Mouse (Mus musculus): Measurements from ENCODE around the gene Pdzd2. TPM values are rescaled to one million over a fixed set of nuclear protein-coding genes. Genes with fewer than 3 reads are reported as not detected.

Gene Pdzd2
- polyA plus RNA-seq, 1 experiment from 2014 or later: 33.2 TPM

DNA sequence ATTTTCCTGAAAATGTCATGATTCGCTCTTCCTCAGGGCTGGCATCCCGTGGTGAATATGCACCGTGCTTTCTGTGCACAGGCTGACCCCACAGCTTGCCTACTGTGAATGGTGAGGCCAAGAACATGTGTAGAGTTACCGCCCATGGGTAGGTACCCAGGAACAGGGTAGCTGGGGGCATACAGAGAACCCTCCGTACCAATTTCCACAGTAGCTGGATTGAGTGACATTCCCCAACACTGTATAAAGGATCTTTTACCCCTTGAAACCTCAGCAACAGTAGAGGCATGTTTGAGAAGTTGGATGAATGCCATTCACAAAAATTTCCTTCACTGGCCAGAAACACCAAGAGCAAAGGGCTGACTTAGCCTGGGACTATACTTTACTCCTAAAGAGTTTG, 271.1 kb downstream of the Pdzd2 start:
- Histone ChIP-seq H3K36me3 (ENCODE audit: control insufficient read depth, insufficient read depth, low read length) (no peaks in the 10 kb centered on the region), H3K27ac (ENCODE audit: low read length) (no peak overlapping the region), H3K27me3 (ENCODE audit: control insufficient read depth, insufficient read depth, low read depth, low read length) (no peaks in the 10 kb centered on the region), H3K4me3 (ENCODE audit: low read length) (no peak overlapping the region), H3K9ac (ENCODE audit: low read length) (no peak overlapping the region), H3K4me1 (replicated peaks; ENCODE audit: control insufficient read depth, insufficient read depth, low read length) (peaks cover 3% of the 10 kb centered on the region; the same call in 1 of the 2 replicates), H3K4me2 (ENCODE audit: low read depth, low read length) (no peak overlapping the region), H3K9me3 (ENCODE audit: control insufficient read depth, low read length) (no peaks in the 10 kb centered on the region)
- ATAC-seq (ENCODE audit: low read depth): no peak
- 71% methylated on average over 5 of the region's 5 CpGs for WGBS

DNA sequence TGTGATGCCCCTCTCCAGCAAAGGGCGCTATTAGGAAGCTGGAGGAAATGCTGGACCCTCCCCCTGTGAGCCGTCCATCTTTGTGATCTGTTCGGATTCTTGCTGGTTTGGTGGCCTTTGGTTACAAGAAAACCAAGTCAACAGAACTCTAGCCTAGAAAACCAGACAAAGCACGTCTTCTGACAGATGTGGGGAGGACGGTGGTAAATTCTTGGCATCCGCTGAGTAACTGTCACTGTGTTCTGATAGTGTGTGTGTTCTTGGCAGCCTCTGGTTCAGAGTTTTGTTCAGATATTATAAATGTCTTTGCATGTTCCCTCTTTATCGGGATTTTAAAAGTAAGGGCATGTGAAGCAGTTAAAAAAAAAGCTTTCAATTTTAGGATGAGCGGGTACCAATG, 274.0 kb downstream of the Pdzd2 start:
- H3K27ac ChIP-seq (ENCODE audit: low read length): no peak overlapping the region
- H3K4me1 ChIP-seq (replicated peaks; ENCODE audit: control insufficient read depth, insufficient read depth, low read length): peaks cover under 1% of the 10 kb centered on the region; the same call in 1 of the 2 replicates
- H3K4me3 ChIP-seq (ENCODE audit: low read length): no peak overlapping the region
- H3K4me2 ChIP-seq (ENCODE audit: low read depth, low read length): no peak overlapping the region
- no peaks in the 10 kb centered on the region for H3K36me3 ChIP-seq (ENCODE audit: control insufficient read depth, insufficient read depth, low read length)
- no peaks in the 10 kb centered on the region for H3K27me3 ChIP-seq (ENCODE audit: control insufficient read depth, insufficient read depth, low read depth, low read length)
- H3K9me3 ChIP-seq (ENCODE audit: control insufficient read depth, low read length): no peaks in the 10 kb centered on the region
- no peak overlapping the region for H3K9ac ChIP-seq (ENCODE audit: low read length)
- ATAC-seq (ENCODE audit: low read depth): peak; percentile 66; the same call in 1 of the 2 replicates
- WGBS: 47% methylated on average over 8 of the region's 8 CpGs

DNA sequence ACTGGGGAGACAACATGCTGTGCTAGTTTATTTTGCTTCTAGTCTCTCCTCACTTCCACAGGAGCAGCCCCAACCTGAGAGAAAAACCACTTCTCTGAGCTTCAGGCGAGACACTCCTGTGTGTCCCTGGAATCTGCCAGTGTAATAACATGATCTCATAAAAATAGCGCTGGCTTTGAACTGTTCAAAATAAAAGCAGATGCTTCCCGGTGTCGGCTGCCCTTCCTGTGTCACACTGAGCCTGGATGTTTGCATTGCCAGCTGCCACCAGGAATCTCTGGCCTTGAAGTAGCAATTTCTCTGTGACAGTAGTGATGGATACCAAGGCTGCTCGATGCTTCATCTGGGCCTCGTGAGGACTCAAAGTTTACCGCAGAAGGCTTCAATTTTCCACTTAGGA, 282.9 kb downstream of the Pdzd2 start:
- H3K9me3 ChIP-seq (ENCODE audit: control insufficient read depth, low read length): no peaks in the 10 kb centered on the region
- no peak overlapping the region for H3K4me3 ChIP-seq (ENCODE audit: low read length)
- H3K4me2 ChIP-seq (ENCODE audit: low read depth, low read length): no peak overlapping the region
- H3K4me1 ChIP-seq (replicated peaks; ENCODE audit: control insufficient read depth, insufficient read depth, low read length): no peaks in the 10 kb centered on the region; the same call in 1 of the 2 replicates
- peak; percentile 49; the same call in 1 of the 2 replicates for ATAC-seq (ENCODE audit: low read depth)
- no peak overlapping the region for H3K27ac ChIP-seq (ENCODE audit: low read length)
- WGBS: 17% methylated on average over 7 of the region's 7 CpGs
- no peak overlapping the region for H3K9ac ChIP-seq (ENCODE audit: low read length)
- no peaks in the 10 kb centered on the region for H3K27me3 ChIP-seq (ENCODE audit: control insufficient read depth, insufficient read depth, low read depth, low read length)
- no peaks in the 10 kb centered on the region for H3K36me3 ChIP-seq (ENCODE audit: control insufficient read depth, insufficient read depth, low read length)

DNA sequence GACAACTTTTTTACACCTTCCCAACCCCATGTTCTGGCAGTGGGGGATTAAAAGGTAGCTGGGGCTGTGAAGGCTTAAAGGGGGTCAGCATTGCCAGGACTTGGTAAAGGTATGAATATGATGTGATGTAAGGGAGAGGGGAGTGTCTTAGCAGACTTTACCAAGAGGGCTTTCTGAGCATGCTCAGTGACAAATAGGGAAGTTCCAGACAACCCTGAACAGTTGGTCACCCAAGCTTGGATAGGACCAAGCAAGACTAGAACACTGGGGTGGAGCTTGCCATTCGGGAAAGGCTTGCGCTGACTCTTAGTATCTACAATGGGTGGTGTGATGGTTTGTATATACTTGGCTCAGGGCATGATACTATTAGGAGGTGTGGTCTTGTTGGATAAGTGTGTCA, 286.4 kb downstream of the Pdzd2 start:
- no peaks in the 10 kb centered on the region for H3K36me3 ChIP-seq (ENCODE audit: control insufficient read depth, insufficient read depth, low read length)
- no peaks in the 10 kb centered on the region for H3K9me3 ChIP-seq (ENCODE audit: control insufficient read depth, low read length)
- no peak overlapping the region for H3K4me3 ChIP-seq (ENCODE audit: low read length)
- no peak overlapping the region for H3K4me2 ChIP-seq (ENCODE audit: low read depth, low read length)
- H3K27me3 ChIP-seq (ENCODE audit: control insufficient read depth, insufficient read depth, low read depth, low read length): no peaks in the 10 kb centered on the region
- H3K4me1 ChIP-seq (replicated peaks; ENCODE audit: control insufficient read depth, insufficient read depth, low read length): no peaks in the 10 kb centered on the region; the same call in 1 of the 2 replicates
- H3K9ac ChIP-seq (ENCODE audit: low read length): no peak overlapping the region
- no peak overlapping the region for H3K27ac ChIP-seq (ENCODE audit: low read length)
- no peak for ATAC-seq (ENCODE audit: low read depth)
- WGBS: 100% methylated on average over 2 of the region's 2 CpGs

DNA sequence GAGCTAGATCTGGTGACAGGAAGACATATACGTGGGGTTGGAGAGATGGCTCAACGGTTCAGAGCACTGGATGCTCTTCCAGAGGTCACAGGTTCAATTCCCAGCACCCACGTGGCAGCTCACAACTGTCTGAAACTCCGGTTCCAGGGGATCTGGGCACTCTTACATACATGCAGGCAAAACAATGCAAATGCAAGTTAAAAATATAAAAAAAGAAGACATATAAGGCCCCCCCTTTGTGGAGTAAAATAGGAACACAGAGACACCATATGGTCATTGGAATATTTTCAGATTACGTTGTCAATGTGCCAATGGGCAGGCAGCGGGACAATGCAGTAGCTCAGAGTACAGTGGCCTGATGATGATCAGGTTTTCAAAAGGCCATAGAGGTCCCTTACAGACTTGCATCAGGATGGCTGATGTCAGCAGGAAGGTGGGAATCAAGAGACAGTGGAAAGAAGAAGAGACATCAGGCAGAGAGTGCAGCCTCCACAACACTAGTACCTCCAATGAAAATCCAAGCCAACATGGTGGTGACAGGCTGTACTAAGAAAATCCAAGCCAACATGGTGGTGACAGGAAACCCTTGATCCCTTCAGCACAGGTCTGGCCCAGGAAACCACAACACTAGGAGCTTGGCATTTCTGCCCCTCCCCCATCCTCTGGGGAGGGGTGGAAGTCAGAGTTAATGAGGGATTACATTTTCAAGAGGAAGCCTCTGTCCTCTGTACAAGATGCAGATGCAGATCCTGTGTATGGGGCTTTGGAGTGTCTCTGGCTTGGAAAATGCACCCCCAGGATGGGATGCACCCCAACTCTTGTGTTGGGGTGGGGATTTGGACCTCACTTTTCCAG, 287.4 kb downstream of the Pdzd2 start:
- Histone ChIP-seq H3K27me3 (ENCODE audit: control insufficient read depth, insufficient read depth, low read depth, low read length) (no peaks in the 10 kb centered on the region), H3K4me1 (replicated peaks; ENCODE audit: control insufficient read depth, insufficient read depth, low read length) (no peaks in the 10 kb centered on the region; the same call in 1 of the 2 replicates), H3K9ac (ENCODE audit: low read length) (no peak overlapping the region), H3K4me2 (ENCODE audit: low read depth, low read length) (no peak overlapping the region), H3K4me3 (ENCODE audit: low read length) (no peak overlapping the region), H3K9me3 (ENCODE audit: control insufficient read depth, low read length) (no peaks in the 10 kb centered on the region), H3K36me3 (ENCODE audit: control insufficient read depth, insufficient read depth, low read length) (no peaks in the 10 kb centered on the region), H3K27ac (ENCODE audit: low read length) (no peak overlapping the region)
- WGBS: 81% methylated on average over 6 of the region's 6 CpGs
- no peak for ATAC-seq (ENCODE audit: low read depth)

DNA sequence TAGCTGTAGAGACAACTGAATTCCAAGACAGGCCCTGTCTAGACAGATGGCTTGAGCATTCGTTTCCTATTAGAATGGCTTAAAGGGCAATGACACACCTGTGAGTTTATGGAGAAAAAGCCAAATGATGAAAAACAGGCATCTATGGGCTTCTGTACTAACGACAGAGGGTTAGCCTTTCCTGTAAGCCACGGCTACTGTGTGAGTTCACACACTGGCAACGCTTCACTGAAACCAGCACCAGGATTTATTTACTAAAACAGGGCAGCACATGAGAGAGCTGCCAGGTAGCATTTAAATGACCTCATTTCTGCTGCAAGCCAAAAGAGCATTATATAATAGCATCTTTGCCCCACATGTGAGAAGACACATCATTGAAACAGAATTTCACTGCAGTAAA, 288.3 kb downstream of the Pdzd2 start:
- Histone ChIP-seq H3K4me1 (replicated peaks; ENCODE audit: control insufficient read depth, insufficient read depth, low read length) (no peaks in the 10 kb centered on the region), H3K9me3 (ENCODE audit: control insufficient read depth, low read length) (no peaks in the 10 kb centered on the region), H3K4me3 (ENCODE audit: low read length) (no peak overlapping the region), H3K36me3 (ENCODE audit: control insufficient read depth, insufficient read depth, low read length) (no peaks in the 10 kb centered on the region), H3K27me3 (ENCODE audit: control insufficient read depth, insufficient read depth, low read depth, low read length) (no peaks in the 10 kb centered on the region), H3K27ac (ENCODE audit: low read length) (no peak overlapping the region), H3K9ac (ENCODE audit: low read length) (no peak overlapping the region), H3K4me2 (ENCODE audit: low read depth, low read length) (no peak overlapping the region)
- 67% methylated on average over 4 of the region's 4 CpGs for WGBS
- no peak for ATAC-seq (ENCODE audit: low read depth)

DNA sequence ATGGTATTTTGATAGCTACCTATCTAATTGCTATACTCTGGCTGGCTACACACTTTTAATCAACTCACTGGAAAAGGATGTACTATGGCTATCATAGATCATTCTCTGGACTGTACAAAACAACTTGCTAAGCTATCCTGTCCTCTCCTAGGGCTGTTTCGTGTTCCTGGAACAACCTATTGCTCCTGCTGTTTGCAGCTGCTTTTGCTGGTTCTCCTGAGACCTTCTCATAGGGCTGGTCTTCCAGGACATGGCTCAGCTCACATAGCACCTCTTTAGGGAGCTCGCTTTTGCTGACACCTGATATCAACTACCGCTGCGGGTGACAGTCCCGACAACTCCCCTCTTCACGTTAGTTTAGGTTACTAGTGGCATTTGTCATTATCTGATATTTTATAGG, 288.9 kb downstream of the Pdzd2 start:
- Histone ChIP-seq H3K36me3 (ENCODE audit: control insufficient read depth, insufficient read depth, low read length) (no peaks in the 10 kb centered on the region), H3K9ac (ENCODE audit: low read length) (no peak overlapping the region), H3K4me1 (replicated peaks; ENCODE audit: control insufficient read depth, insufficient read depth, low read length) (no peaks in the 10 kb centered on the region), H3K4me2 (ENCODE audit: low read depth, low read length) (no peak overlapping the region), H3K27me3 (ENCODE audit: control insufficient read depth, insufficient read depth, low read depth, low read length) (no peaks in the 10 kb centered on the region), H3K9me3 (ENCODE audit: control insufficient read depth, low read length) (no peaks in the 10 kb centered on the region), H3K4me3 (ENCODE audit: low read length) (no peak overlapping the region), H3K27ac (ENCODE audit: low read length) (no peak overlapping the region)
- WGBS: 42% methylated on average over 6 of the region's 6 CpGs
- ATAC-seq (ENCODE audit: low read depth): no peak

DNA sequence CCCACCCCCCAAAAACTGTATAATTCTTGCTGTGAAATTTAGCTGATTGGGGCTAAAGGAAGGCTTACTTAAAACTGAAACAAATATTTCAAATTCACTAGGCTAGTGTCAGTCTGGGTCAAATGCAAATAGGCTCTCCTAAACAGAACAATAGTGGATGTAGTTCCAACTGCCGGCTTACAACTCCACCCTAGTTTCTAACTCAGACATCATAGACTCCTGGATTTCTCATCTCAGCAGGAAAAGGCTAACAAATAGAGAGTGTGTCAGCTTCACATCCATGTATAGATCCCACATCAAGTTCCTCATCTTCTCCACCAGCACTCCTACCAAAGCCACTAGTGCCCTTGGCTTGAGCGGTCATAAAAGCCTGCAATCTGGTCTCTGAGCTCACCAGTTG, 290.4 kb downstream of the Pdzd2 start:
- WGBS: 81% methylated on average over 2 of the region's 2 CpGs
- ATAC-seq (ENCODE audit: low read depth): no peak
- no peak overlapping the region for H3K9ac ChIP-seq (ENCODE audit: low read length)
- no peaks in the 10 kb centered on the region for H3K4me1 ChIP-seq (replicated peaks; ENCODE audit: control insufficient read depth, insufficient read depth, low read length)
- no peaks in the 10 kb centered on the region for H3K27me3 ChIP-seq (ENCODE audit: control insufficient read depth, insufficient read depth, low read depth, low read length)
- H3K9me3 ChIP-seq (ENCODE audit: control insufficient read depth, low read length): no peaks in the 10 kb centered on the region
- no peak overlapping the region for H3K4me3 ChIP-seq (ENCODE audit: low read length)
- no peaks in the 10 kb centered on the region for H3K36me3 ChIP-seq (ENCODE audit: control insufficient read depth, insufficient read depth, low read length)
- H3K4me2 ChIP-seq (ENCODE audit: low read depth, low read length): no peak overlapping the region
- no peak overlapping the region for H3K27ac ChIP-seq (ENCODE audit: low read length)

DNA sequence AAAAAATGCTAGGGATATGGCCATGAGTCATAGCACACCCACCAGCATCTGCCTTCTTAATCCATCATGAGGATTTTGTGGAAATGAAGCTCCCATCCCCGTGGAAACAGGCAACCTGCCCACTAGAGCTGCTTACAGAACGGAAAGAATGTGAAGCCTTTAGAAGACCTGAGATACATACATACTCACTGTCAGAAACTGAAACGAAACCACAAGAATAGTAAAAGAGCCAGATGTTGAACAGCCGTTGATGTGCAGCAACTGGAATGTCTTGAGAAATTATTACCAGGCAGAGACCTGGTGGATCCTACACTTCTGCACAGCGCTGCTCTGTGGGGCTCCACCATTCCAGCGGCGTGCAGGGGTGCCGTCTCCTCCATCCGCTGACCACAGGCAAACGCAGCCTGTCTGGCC, 292.7 kb downstream of the Pdzd2 start:
- Histone ChIP-seq H3K27me3 (ENCODE audit: control insufficient read depth, insufficient read depth, low read depth, low read length) (no peaks in the 10 kb centered on the region), H3K9ac (ENCODE audit: low read length) (no peak overlapping the region), H3K4me1 (replicated peaks; ENCODE audit: control insufficient read depth, insufficient read depth, low read length) (no peaks in the 10 kb centered on the region), H3K27ac (ENCODE audit: low read length) (no peak overlapping the region), H3K4me2 (ENCODE audit: low read depth, low read length) (no peak overlapping the region), H3K9me3 (ENCODE audit: control insufficient read depth, low read length) (no peaks in the 10 kb centered on the region), H3K36me3 (ENCODE audit: control insufficient read depth, insufficient read depth, low read length) (no peaks in the 10 kb centered on the region), H3K4me3 (ENCODE audit: low read length) (no peak overlapping the region)
- WGBS: 59% methylated on average over 10 of the region's 10 CpGs
- ATAC-seq (ENCODE audit: low read depth): peak; percentile 17; the same call in 1 of the 2 replicates

Measured in lung, embryonic 16.5 days (tissue).